Mouse (Mus musculus): ENCODE results near the gene Akap7. TPM values are rescaled to one million over a fixed set of nuclear protein-coding genes. Genes with fewer than 3 reads are reported as not detected.

The Akap7 gene
- total and polyA plus RNA-seq, 3 experiments, result 1.9 to 7.7 TPM; not detected in 1

DNA sequence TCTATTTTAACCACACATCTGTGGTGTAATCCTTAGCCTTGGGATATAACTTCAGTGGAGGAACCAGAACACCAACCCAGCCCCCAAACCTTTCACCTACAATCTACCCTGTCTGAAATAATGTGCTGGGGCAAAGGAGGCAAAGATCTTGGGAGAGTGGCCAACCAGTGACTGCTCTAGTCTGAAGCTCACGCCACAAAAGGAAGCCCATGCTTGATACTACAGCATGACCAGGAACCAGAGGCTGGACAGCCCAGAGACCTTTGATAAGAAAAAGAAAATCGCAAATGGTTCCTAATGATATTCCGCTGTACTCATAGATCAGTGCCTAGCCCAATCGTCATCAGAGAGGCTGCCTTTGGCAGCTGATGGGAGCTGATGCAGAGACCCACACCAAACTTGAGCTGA is 9.4 kb downstream of the Akap7 start:
- H3K9me3 ChIP-seq (replicated peaks; ENCODE audit: insufficient read depth, low read length), result no peaks in the 10 kb centered on the region
- H3K4me1 ChIP-seq (ENCODE audit: control insufficient read depth in 1 of 2, insufficient read depth in 2 of 2, low read length in 2 of 2), result peaks cover 0 to 11% of the 10 kb centered on the region in 2 experiments; a peak in 2 of 4 replicates
- H3K4me3 ChIP-seq (ENCODE audit: control insufficient read depth in 1 of 2, insufficient read depth in 1 of 2, low read depth in 2 of 2, low read length in 2 of 2), result peak overlapping the region; percentile 81 to 91
- H3K79me2 ChIP-seq (ENCODE audit: control insufficient read depth, insufficient read depth, low read length, poor library complexity), result peaks cover 2% of the 10 kb centered on the region; the same call in 1 of the 2 replicates
- H3K27ac ChIP-seq (ENCODE audit: control insufficient read depth, low read depth, low read length), result peak overlapping the region; percentile 78
- peaks cover 0 to 8% of the 10 kb centered on the region in 2 experiments; a peak in 2 of 4 replicates for H3K36me3 ChIP-seq (ENCODE audit: control insufficient read depth in 1 of 2, insufficient read depth in 2 of 2, low read length in 2 of 2)
- no peak for DNase-seq (ENCODE audit: low read depth, low spot score)
- H3K27me3 ChIP-seq (ENCODE audit: control insufficient read depth in 1 of 2, insufficient read depth in 2 of 2, low read length in 2 of 2), result no peaks in the 10 kb centered on the region
- peak; percentile 22; the same call in 1 of the 2 replicates for TF ChIP-seq ETS1 (IDR thresholded peaks at IDR 0.05; ENCODE audit: low read depth, low read length)
- TF ChIP-seq TCF12 (IDR thresholded peaks at IDR 0.05; ENCODE audit: low read depth, low read length), result no peak
- TF ChIP-seq USF1 (IDR thresholded peaks at IDR 0.05; ENCODE audit: low read depth, low read length), result no peak
- TF ChIP-seq GATA1 (IDR thresholded peaks at IDR 0.05; ENCODE audit: low read depth, low read length), result 0 out of 2 replicates have a peak, but pooled peaks have one; percentile 13
- peak overlapping the region; percentile 79 for H3K9ac ChIP-seq (ENCODE audit: control insufficient read depth, low read depth, low read length, poor library complexity, severe bottlenecking)

DNA sequence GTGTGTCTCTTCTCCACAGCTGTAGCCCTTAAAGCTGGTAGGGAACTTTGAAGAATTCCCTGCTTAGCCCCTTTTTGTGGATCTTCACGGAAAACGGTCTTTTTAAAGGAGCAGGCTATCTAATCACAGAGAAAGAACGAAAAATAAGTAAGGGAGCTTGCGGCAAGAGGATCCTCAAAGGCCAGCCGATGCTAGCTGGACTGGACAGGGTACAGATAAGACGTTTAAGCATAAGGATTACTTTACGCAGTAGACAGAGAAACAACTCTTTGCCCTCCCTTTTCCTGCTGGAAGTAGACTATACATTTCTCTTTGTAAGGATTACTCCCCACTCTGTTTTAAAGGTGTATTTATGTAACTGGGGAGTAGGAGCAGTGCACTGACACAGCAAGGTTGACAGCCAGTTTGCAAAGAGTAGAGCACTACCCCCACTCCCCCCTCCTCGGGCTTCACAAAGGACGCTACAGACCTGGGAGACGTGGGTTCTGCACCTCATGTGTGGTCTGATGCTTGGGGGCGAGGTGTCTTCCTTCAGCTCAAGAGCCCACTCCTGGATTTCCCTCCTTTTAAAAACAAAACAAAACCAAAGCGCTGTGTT is 9.9 kb downstream of the Akap7 start:
- TF ChIP-seq USF2 (IDR thresholded peaks at IDR 0.05; ENCODE audit: borderline replicate concordance in 1 of 2, insufficient read depth in 1 of 2, low read depth in 1 of 2, low read length in 2 of 2) (no peak), E2F4 (IDR thresholded peaks at IDR 0.05; ENCODE audit: borderline replicate concordance, low read depth, low read length) (no peak), ZMIZ1 (IDR thresholded peaks at IDR 0.05; ENCODE audit: low read depth, low read length) (no peak)
- peaks cover 0 to 11% of the 10 kb centered on the region in 2 experiments; a peak in 2 of 4 replicates for H3K4me1 ChIP-seq (ENCODE audit: control insufficient read depth in 1 of 2, insufficient read depth in 2 of 2, low read length in 2 of 2)
- peak; percentile 66 for DNase-seq (ENCODE audit: low read depth, low spot score)
- peaks cover 0 to 8% of the 10 kb centered on the region in 2 experiments; a peak in 2 of 4 replicates for H3K36me3 ChIP-seq (ENCODE audit: control insufficient read depth in 1 of 2, insufficient read depth in 2 of 2, low read length in 2 of 2)
- H3K4me3 ChIP-seq (ENCODE audit: control insufficient read depth in 1 of 2, insufficient read depth in 1 of 2, low read depth in 2 of 2, low read length in 2 of 2), result peak overlapping the region; percentile 81 to 91
- H3K9ac ChIP-seq (ENCODE audit: control insufficient read depth, low read depth, low read length, poor library complexity, severe bottlenecking), result peak overlapping the region; percentile 79
- no peaks in the 10 kb centered on the region for H3K27me3 ChIP-seq (ENCODE audit: control insufficient read depth in 1 of 2, insufficient read depth in 2 of 2, low read length in 2 of 2)
- H3K27ac ChIP-seq (ENCODE audit: control insufficient read depth, low read depth, low read length), result peak overlapping the region; percentile 78
- H3K79me2 ChIP-seq (ENCODE audit: control insufficient read depth, insufficient read depth, low read length, poor library complexity), result peaks cover 2% of the 10 kb centered on the region; the same call in 1 of the 2 replicates
- H3K9me3 ChIP-seq (replicated peaks; ENCODE audit: insufficient read depth, low read length), result no peaks in the 10 kb centered on the region

DNA sequence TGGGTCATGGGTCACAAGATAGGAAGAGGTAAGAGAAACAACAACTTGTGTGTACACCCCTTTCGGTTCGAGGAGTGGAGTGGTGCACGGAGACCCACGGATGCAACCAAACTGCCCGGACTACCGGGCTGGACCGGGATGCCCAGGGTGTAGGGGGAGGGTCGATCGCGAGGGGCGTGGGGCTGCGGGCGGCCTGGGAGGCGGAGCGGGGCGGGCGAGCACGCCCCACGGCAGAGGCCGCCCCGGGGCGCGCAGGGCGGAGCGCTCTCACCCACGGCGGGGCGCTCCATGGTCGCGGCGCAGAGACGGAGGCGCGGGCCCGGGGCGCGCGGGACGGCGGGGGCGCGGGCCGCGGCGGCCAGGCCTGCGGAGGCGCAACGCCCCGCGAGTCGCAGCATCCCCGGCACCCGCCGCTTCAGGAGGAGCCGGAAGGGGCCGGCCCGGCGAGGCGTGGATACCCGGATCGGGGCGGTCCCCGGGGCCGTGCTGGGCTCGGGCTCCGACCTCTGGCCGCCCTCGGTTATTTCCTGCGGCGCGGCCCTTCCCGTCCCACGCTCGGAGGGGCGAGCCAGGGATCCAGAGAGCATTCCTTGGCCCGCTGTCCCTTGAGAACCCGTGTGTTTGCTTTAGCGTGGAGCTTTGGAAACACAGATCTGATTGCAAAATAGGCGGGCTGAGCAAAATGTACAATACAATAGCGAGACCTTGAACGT is 10.9 kb downstream of the Akap7 start:
- H3K27ac ChIP-seq (ENCODE audit: control insufficient read depth, low read depth, low read length), result peak overlapping the region; percentile 35; the same call in 1 of the 2 replicates
- no peaks in the 10 kb centered on the region for H3K27me3 ChIP-seq (ENCODE audit: control insufficient read depth in 1 of 2, insufficient read depth in 2 of 2, low read length in 2 of 2)
- peaks cover 2% of the 10 kb centered on the region; the same call in 1 of the 2 replicates for H3K79me2 ChIP-seq (ENCODE audit: control insufficient read depth, insufficient read depth, low read length, poor library complexity)
- peaks cover 0 to 11% of the 10 kb centered on the region in 2 experiments; a peak in 2 of 4 replicates for H3K4me1 ChIP-seq (ENCODE audit: control insufficient read depth in 1 of 2, insufficient read depth in 2 of 2, low read length in 2 of 2)
- peak overlapping the region; percentile 81 to 91 for H3K4me3 ChIP-seq (ENCODE audit: control insufficient read depth in 1 of 2, insufficient read depth in 1 of 2, low read depth in 2 of 2, low read length in 2 of 2)
- H3K36me3 ChIP-seq (ENCODE audit: control insufficient read depth in 1 of 2, insufficient read depth in 2 of 2, low read length in 2 of 2), result peaks cover 0 to 8% of the 10 kb centered on the region in 2 experiments; a peak in 2 of 4 replicates
- H3K9ac ChIP-seq (ENCODE audit: control insufficient read depth, low read depth, low read length, poor library complexity, severe bottlenecking), result peak overlapping the region; percentile 79
- DNase-seq (ENCODE audit: low read depth, low spot score), result peak; percentile 68
- H3K9me3 ChIP-seq (replicated peaks; ENCODE audit: insufficient read depth, low read length), result no peaks in the 10 kb centered on the region
- TF ChIP-seq USF2 (IDR thresholded peaks at IDR 0.05; ENCODE audit: borderline replicate concordance in 1 of 2, insufficient read depth in 1 of 2, low read depth in 1 of 2, low read length in 2 of 2), result no peak
- TF ChIP-seq ELF1 (IDR thresholded peaks at IDR 0.05; ENCODE audit: low read depth, low read length), result 0 out of 2 replicates have a peak, but pooled peaks have one; percentile 44
- TF ChIP-seq SIN3A (IDR thresholded peaks at IDR 0.05; ENCODE audit: low read length), result peak; percentile 39; the same call in 1 of the 2 replicates
- no peak for TF ChIP-seq SMC3 (IDR thresholded peaks at IDR 0.05; ENCODE audit: low read depth, low read length)
- peak; percentile 55 for TF ChIP-seq MXI1 (IDR thresholded peaks at IDR 0.05; ENCODE audit: low read depth, low read length)
- no peak for TF ChIP-seq KAT2A (conservative IDR thresholded peaks at IDR 0.05; ENCODE audit: low read depth, low read length)
- TF ChIP-seq TAL1 (IDR thresholded peaks at IDR 0.05; ENCODE audit: low read length), result no peak
- TF ChIP-seq MAZ (IDR thresholded peaks at IDR 0.05; ENCODE audit: low read depth, low read length), result peak; percentile 29; the same call in 1 of the 2 replicates
- TF ChIP-seq MYC (IDR thresholded peaks at IDR 0.05; ENCODE audit: low read depth, low read length), result no peak
- TF ChIP-seq ZC3H11A (IDR thresholded peaks at IDR 0.05; ENCODE audit: low read depth, low read length), result no peak
- TF ChIP-seq POLR2A (IDR thresholded peaks at IDR 0.05; ENCODE audit: control insufficient read depth in 1 of 2, insufficient read depth in 1 of 2, low read depth in 1 of 2, low read length in 2 of 2, poor library complexity in 1 of 2), result peak; percentile 58 to 59; a peak in 2 of 4 replicates
- TF ChIP-seq EP300 (IDR thresholded peaks at IDR 0.05; ENCODE audit: low read depth in 1 of 2, low read length in 2 of 2), result no peak
- no peak for TF ChIP-seq MAFK (IDR thresholded peaks at IDR 0.05; ENCODE audit: borderline replicate concordance, low read depth, low read length)
- TF ChIP-seq NELFE (IDR thresholded peaks at IDR 0.05; ENCODE audit: low read depth, low read length), result peak; percentile 64
- no peak for TF ChIP-seq GATA1 (IDR thresholded peaks at IDR 0.05; ENCODE audit: low read depth, low read length)
- peak; percentile 43; the same call in 1 of the 2 replicates for TF ChIP-seq HCFC1 (IDR thresholded peaks at IDR 0.05; ENCODE audit: low read depth, low read length)
- no peak for TF ChIP-seq E2F4 (IDR thresholded peaks at IDR 0.05; ENCODE audit: borderline replicate concordance, low read depth, low read length)
- no peak for TF ChIP-seq GABPA (IDR thresholded peaks at IDR 0.05; ENCODE audit: low read depth, low read length)
